Mouse (Mus musculus): ENCODE data around the gene Dkkl1.

DNA sequence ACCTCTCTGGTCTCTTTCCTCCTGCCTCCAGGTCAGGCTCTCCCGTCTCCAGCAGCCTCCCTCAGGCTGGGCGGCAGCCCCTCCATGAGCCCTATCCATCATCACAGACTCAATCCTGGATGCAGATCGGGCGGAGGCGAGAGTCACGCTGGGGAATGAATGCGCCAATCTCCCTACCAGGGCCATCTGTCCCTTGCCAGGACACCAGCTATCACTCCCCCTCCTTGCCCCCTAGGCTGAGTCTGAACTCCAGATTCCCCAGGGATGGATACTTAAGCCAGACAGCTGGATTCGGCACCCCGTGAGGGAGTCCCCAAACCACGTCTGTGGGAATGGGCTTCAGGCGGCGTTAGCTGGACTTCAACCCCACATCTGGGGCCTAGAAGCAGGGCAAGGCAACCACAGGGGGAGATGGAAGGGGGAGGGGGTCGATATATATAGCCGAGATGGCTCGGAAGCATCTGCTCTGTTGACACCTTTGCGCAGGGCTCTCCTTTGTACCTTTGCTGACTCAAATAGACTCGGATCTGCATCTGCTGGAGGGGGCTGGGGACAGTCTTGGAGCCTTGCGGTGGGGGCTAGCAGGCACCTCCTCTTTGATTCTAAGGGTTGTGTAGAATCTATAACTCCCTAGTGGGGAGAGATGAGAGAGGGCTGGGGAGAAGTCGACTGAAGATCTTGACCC lies 44.0 kb downstream of the Dkkl1 start:
- TF ChIP-seq POLR2A (IDR thresholded peaks at IDR 0.05; ENCODE audit: control insufficient read depth, low read depth, low read length) (no peak), CTCF (IDR thresholded peaks at IDR 0.05; ENCODE audit: control insufficient read depth, insufficient read depth, insufficient replicate concordance, low read depth, low read length) (no peak)
